ENCODE assay signal across 12 mouse cellular contexts in the genomic region with DNA sequence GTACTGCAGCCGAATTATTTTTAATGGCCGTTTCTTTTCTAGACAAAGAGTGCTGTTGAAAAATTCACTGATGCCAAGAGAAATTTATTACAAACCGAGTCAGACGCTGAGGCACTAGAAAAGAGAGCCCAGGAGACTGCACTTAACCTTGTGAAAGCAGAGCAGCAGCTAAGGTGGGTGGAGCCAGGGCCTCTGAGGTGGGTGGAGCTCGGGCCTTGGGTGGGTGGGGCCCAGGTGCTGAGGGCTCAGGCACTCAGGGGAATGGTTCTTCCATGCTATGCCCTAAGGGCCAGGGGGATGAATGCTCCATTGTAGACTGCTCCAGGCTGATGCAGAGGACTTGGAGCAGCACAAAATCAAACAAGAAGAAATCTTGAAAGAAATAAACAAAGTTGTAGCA. TPM values are rescaled to one million over a fixed set of nuclear protein-coding genes. Genes with fewer than 3 reads are reported as not detected.
DNase-seq lines count a peak whose midpoint lies in the region; ATAC-seq and TF ChIP-seq lines count a peak whose summit lies in the region.
"Had no signal": no experiment of that assay in that cellular context is flagged by ENCODE, and none has a peak within 500 bp of the region (broad histone marks: within the 10 kb centered on the region; RNA-seq: fewer than 3 reads in every experiment).

No protein-coding gene starts in this region.

- H3K9ac ChIP-seq in kidney, embryonic 14.5 days (ENCODE audit: low read depth, low read length): no peak overlapping the region
- H3K9ac ChIP-seq in MEL (ENCODE audit: control insufficient read depth, low read depth, low read length, poor library complexity, severe bottlenecking): no peak overlapping the region
- no peak overlapping the region for H3K9ac ChIP-seq in embryonic facial prominence, embryonic 11.5 days (replicated peaks; ENCODE audit: low read length)
- no peak overlapping the region for H3K9ac ChIP-seq in lung, embryonic 16.5 days (ENCODE audit: low read length)

- H3K4me2 ChIP-seq in kidney, embryonic 14.5 days (replicated peaks; ENCODE audit: low read depth, low read length): no peak overlapping the region
- H3K4me2 ChIP-seq in embryonic facial prominence, embryonic 11.5 days (ENCODE audit: low read depth, low read length): no peak overlapping the region
- H3K4me2 ChIP-seq in lung, embryonic 16.5 days (ENCODE audit: low read depth, low read length): no peak overlapping the region

- TF ChIP-seq CTCF in MEL (IDR thresholded peaks at IDR 0.05 in 2 of 3, conservative IDR thresholded peaks at IDR 0.05 in 1 of 3; ENCODE audit: control insufficient read depth in 1 of 3, insufficient read depth in 1 of 3, low read depth in 2 of 3, low read length in 3 of 3, poor library complexity in 1 of 3, severe bottlenecking in 1 of 3): no peak
- no peak for TF ChIP-seq CTCF in gastrocnemius, adult 2 months (IDR thresholded peaks at IDR 0.05)

- peaks cover 80% of the 10 kb centered on the region for H3K36me3 ChIP-seq in kidney, embryonic 14.5 days (ENCODE audit: control insufficient read depth, insufficient read depth, low read length)
- H3K36me3 ChIP-seq in MEL (ENCODE audit: control insufficient read depth in 1 of 2, insufficient read depth in 2 of 2, low read length in 2 of 2): peaks cover 0 to 5% of the 10 kb centered on the region in 2 experiments; a peak in 2 of 4 replicates
- H3K36me3 ChIP-seq in embryonic facial prominence, embryonic 11.5 days (replicated peaks; ENCODE audit: control insufficient read depth, insufficient read depth, low read depth, low read length): peaks cover 11% of the 10 kb centered on the region
- H3K36me3 ChIP-seq in lung, embryonic 16.5 days (ENCODE audit: control insufficient read depth, insufficient read depth, low read length): peaks cover 44% of the 10 kb centered on the region

- ATAC-seq in kidney, embryonic 14.5 days (ENCODE audit: low FRiP score, low TSS enrichment): no peak
- no peak for ATAC-seq in embryonic facial prominence, embryonic 11.5 days (replicated peaks; ENCODE audit: insufficient number of reproducible peaks, low FRiP score, low TSS enrichment, low read depth)
- peak; percentile 71; the same call in 1 of the 2 replicates for ATAC-seq in lung, embryonic 16.5 days (ENCODE audit: low read depth)

- H3K9me3 ChIP-seq in kidney, embryonic 14.5 days (ENCODE audit: control insufficient read depth, low read length): no peaks in the 10 kb centered on the region
- no peaks in the 10 kb centered on the region for H3K9me3 ChIP-seq in MEL (replicated peaks; ENCODE audit: insufficient read depth, low read length)
- no peaks in the 10 kb centered on the region for H3K9me3 ChIP-seq in embryonic facial prominence, embryonic 11.5 days (replicated peaks; ENCODE audit: control insufficient read depth, low read length)
- H3K9me3 ChIP-seq in lung, embryonic 16.5 days (ENCODE audit: control insufficient read depth, low read length): no peaks in the 10 kb centered on the region
- H3K9me3 ChIP-seq: G1E had no signal

- no peak for TF ChIP-seq POLR2A in MEL (IDR thresholded peaks at IDR 0.05; ENCODE audit: control insufficient read depth in 1 of 2, insufficient read depth in 1 of 2, low read depth in 1 of 2, low read length in 2 of 2, poor library complexity in 1 of 2)

- WGBS in kidney, embryonic 14.5 days: 39% methylated on average over 5 of the region's 5 CpGs
- 64% methylated on average over 5 of the region's 5 CpGs for WGBS in embryonic facial prominence, embryonic 11.5 days
- WGBS in lung, embryonic 16.5 days: 48% methylated on average over 5 of the region's 5 CpGs

- no peak overlapping the region for H3K27ac ChIP-seq in kidney, embryonic 14.5 days (ENCODE audit: low read depth, low read length)
- H3K27ac ChIP-seq in MEL (ENCODE audit: control insufficient read depth, low read depth, low read length): no peak overlapping the region
- H3K27ac ChIP-seq in embryonic facial prominence, embryonic 11.5 days (replicated peaks; ENCODE audit: low read depth, low read length): no peak overlapping the region
- no peak overlapping the region for H3K27ac ChIP-seq in lung, embryonic 16.5 days (ENCODE audit: low read length)
- no peak overlapping the region for H3K27ac ChIP-seq in gastrocnemius, adult 2 months

- no peaks in the 10 kb centered on the region for H3K79me2 ChIP-seq in MEL (ENCODE audit: control insufficient read depth, insufficient read depth, low read length, poor library complexity)

- no peak overlapping the region for H3K4me3 ChIP-seq in kidney, embryonic 14.5 days (ENCODE audit: low read length)
- no peak overlapping the region for H3K4me3 ChIP-seq in MEL (ENCODE audit: control insufficient read depth in 1 of 2, insufficient read depth in 1 of 2, low read depth in 2 of 2, low read length in 2 of 2)
- H3K4me3 ChIP-seq in embryonic facial prominence, embryonic 11.5 days (ENCODE audit: low read depth, low read length): no peak overlapping the region
- no peak overlapping the region for H3K4me3 ChIP-seq in lung, embryonic 16.5 days (ENCODE audit: low read length)
- H3K4me3 ChIP-seq in gastrocnemius, adult 2 months: no peak overlapping the region

- peak; percentile 24 for DNase-seq in kidney, adult 9 months
- peak; percentile 41 for DNase-seq in MEL (ENCODE audit: low read depth, low spot score)
- DNase-seq in embryonic facial prominence, embryonic 11.5 days (ENCODE audit: low spot score): peak; percentile 20
- no peak for DNase-seq in cerebellum, adult 9-11 months
- DNase-seq in ovary, postnatal 36 days (ENCODE audit: low spot score): no peak
- no peak for DNase-seq in gastrocnemius, adult 2 months
- DNase-seq: cerebellum, adult 18-20 months; heart, postnatal 14 days; left cerebral cortex, postnatal 4 days had no signal

- H3K4me1 ChIP-seq in kidney, embryonic 14.5 days (ENCODE audit: control insufficient read depth, insufficient read depth, low read length): no peaks in the 10 kb centered on the region
- no peaks in the 10 kb centered on the region; a peak in 1 of 4 replicates for H3K4me1 ChIP-seq in MEL (ENCODE audit: control insufficient read depth in 1 of 2, insufficient read depth in 2 of 2, low read length in 2 of 2)
- no peaks in the 10 kb centered on the region for H3K4me1 ChIP-seq in embryonic facial prominence, embryonic 11.5 days (ENCODE audit: control insufficient read depth, insufficient read depth, low read length)
- H3K4me1 ChIP-seq in lung, embryonic 16.5 days (replicated peaks; ENCODE audit: control insufficient read depth, insufficient read depth, low read length): no peaks in the 10 kb centered on the region

- intact Hi-C loops in gastrocnemius, adult 2 months (cut with DNase I): no loop called here

- TF ChIP-seq EP300 in MEL (IDR thresholded peaks at IDR 0.05; ENCODE audit: low read depth in 1 of 2, low read length in 2 of 2): no peak

- no peak for TF ChIP-seq RAD21 in MEL (IDR thresholded peaks at IDR 0.05; ENCODE audit: low read depth, low read length)

- no peaks in the 10 kb centered on the region for H3K27me3 ChIP-seq in kidney, embryonic 14.5 days (ENCODE audit: control insufficient read depth, insufficient read depth, low read length)
- H3K27me3 ChIP-seq in MEL (ENCODE audit: control insufficient read depth in 1 of 2, insufficient read depth in 2 of 2, low read length in 2 of 2): no peaks in the 10 kb centered on the region
- H3K27me3 ChIP-seq in embryonic facial prominence, embryonic 11.5 days (ENCODE audit: control insufficient read depth, insufficient read depth, low read length): no peaks in the 10 kb centered on the region
- H3K27me3 ChIP-seq in lung, embryonic 16.5 days (ENCODE audit: control insufficient read depth, insufficient read depth, low read depth, low read length): no peaks in the 10 kb centered on the region

TF ChIP-seq in MEL, 35 proteins besides CTCF, POLR2A, EP300 and RAD21:
- no peak for TF ChIP-seq ZC3H11A (IDR thresholded peaks at IDR 0.05; ENCODE audit: low read depth, low read length)
- TF ChIP-seq ZMIZ1 (IDR thresholded peaks at IDR 0.05; ENCODE audit: low read depth, low read length): no peak

RNA-seq across cellular contexts. Expression of a gene that starts 40.7 kb away (rescaled TPM):
- polyA plus RNA-seq in kidney, embryonic 14.5 days (2014; fragmentation: Nextera tagmentation; extraction: Ambion mirVana): 308 and 329 TPM in 2 replicates
- 27.2 and 28.1 TPM in 2 replicates for total RNA-seq in MEL (2012; rRNA removed)
- 10 to 100 TPM; 78.1 to 81.6 TPM for polyA plus RNA-seq in MEL (2012; ENCODE audit: insufficient read depth in 1 of 2, insufficient read length in 2 of 2, low read depth in 1 of 2, low replicate concordance in 2 of 2, missing spikeins in 1 of 2)
- 246 and 247 TPM in 2 replicates for polyA plus RNA-seq in embryonic facial prominence, embryonic 11.5 days (2014; fragmentation: Nextera tagmentation; extraction: Ambion mirVana)
- polyA plus RNA-seq in lung, embryonic 16.5 days (2015; fragmentation: Nextera tagmentation; extraction: Ambion mirVana): 349 and 387 TPM in 2 replicates
- total RNA-seq in gastrocnemius, adult 2 months (2021): 10 to 100 TPM; 87.9 to 91.5 TPM

RNA-seq across cellular contexts. Expression of a gene that starts 50.9 kb away (rescaled TPM):
- polyA plus RNA-seq in kidney, embryonic 14.5 days (2014; fragmentation: Nextera tagmentation; extraction: Ambion mirVana): 29.3 and 39.0 TPM in 2 replicates
- 16.5 and 17.0 TPM in 2 replicates for total RNA-seq in MEL (2012; rRNA removed)
- 10 to 100 TPM in 1 of 2 experiments, not detected in 1; 24.0 TPM for polyA plus RNA-seq in MEL (2012; ENCODE audit: insufficient read depth in 1 of 2, insufficient read length in 2 of 2, low read depth in 1 of 2, low replicate concordance in 2 of 2, missing spikeins in 1 of 2)
- 31.3 and 32.7 TPM in 2 replicates for polyA plus RNA-seq in embryonic facial prominence, embryonic 11.5 days (2014; fragmentation: Nextera tagmentation; extraction: Ambion mirVana)
- 23.7 and 26.2 TPM in 2 replicates for polyA plus RNA-seq in lung, embryonic 16.5 days (2015; fragmentation: Nextera tagmentation; extraction: Ambion mirVana)
- 1 to 10 TPM; 8.0 to 8.4 TPM for total RNA-seq in gastrocnemius, adult 2 months (2021)

RNA-seq across cellular contexts. Expression of a gene that starts 58.9 kb away (rescaled TPM):
- polyA plus RNA-seq in kidney, embryonic 14.5 days (2014; fragmentation: Nextera tagmentation; extraction: Ambion mirVana): 0.24 TPM in 1 of 2 replicates, not detected in the other
- total RNA-seq in MEL (2012; rRNA removed): 0.12 TPM in 1 of 2 replicates, not detected in the other
- under 1 TPM in 1 of 2 experiments, not detected in 1; 0.40 TPM for polyA plus RNA-seq in MEL (2012; ENCODE audit: insufficient read depth in 1 of 2, insufficient read length in 2 of 2, low read depth in 1 of 2, low replicate concordance in 2 of 2, missing spikeins in 1 of 2)
- 0.13 TPM in 1 of 2 replicates, not detected in the other for polyA plus RNA-seq in embryonic facial prominence, embryonic 11.5 days (2014; fragmentation: Nextera tagmentation; extraction: Ambion mirVana)
- polyA plus RNA-seq in lung, embryonic 16.5 days (2015; fragmentation: Nextera tagmentation; extraction: Ambion mirVana): 0.65 and 1.2 TPM in 2 replicates
- total RNA-seq in gastrocnemius, adult 2 months (2021): not detected

Comparison
In these comparisons a context has a peak if more than half of its experiments do, and no peak if none do; other contexts are left out.
1. DNase-seq: peak in kidney, adult 9 months (single experiment), MEL (single experiment) and embryonic facial prominence, embryonic 11.5 days (single experiment); none in cerebellum, adult 9-11 months (single experiment), ovary, postnatal 36 days (single experiment) and gastrocnemius, adult 2 months (single experiment).